Mouse (Mus musculus) embryonic facial prominence, embryonic 12.5 days (tissue): ENCODE results near the gene Rab8b. TPM values are rescaled to one million over a fixed set of nuclear protein-coding genes. Genes with fewer than 3 reads are reported as not detected.

Source experiments
- polyA plus RNA-seq: library from polyadenylated mRNA; unstranded; fragments of >200 nt; fragmentation: Nextera tagmentation; extraction: Ambion mirVana; gene quantifications from 2 replicates; pipeline ENCODE4 v1.2.1, GENCODE M21; 2016

The Rab8b gene
- polyA plus RNA-seq, 1 experiment from 2014 or later, result 23.7 TPM

Other genes starting within 250 kb of the Rab8b start
- 5.1 and 7.9 TPM in 2 replicates for gene Car12, start 206.0 kb downstream of the Rab8b start, polyA plus RNA-seq
- gene Aph1b, start 124.2 kb downstream of the Rab8b start, polyA plus RNA-seq, result 11.4 and 12.2 TPM in 2 replicates
- gene Gm10647, start 122.6 kb downstream of the Rab8b start, polyA plus RNA-seq, result 0.97 and 0.99 TPM in 2 replicates
- 2.9 and 3.1 TPM in 2 replicates for gene Aph1c, start 85.0 kb downstream of the Rab8b start, polyA plus RNA-seq
- gene Rps27l, start 26.4 kb upstream of the Rab8b start, polyA plus RNA-seq, result 620 and 633 TPM in 2 replicates
- 10.2 and 10.7 TPM in 2 replicates for gene Lactb, start 55.8 kb upstream of the Rab8b start, polyA plus RNA-seq
- 673 and 801 TPM in 2 replicates for gene Tpm1, start 129.7 kb upstream of the Rab8b start, polyA plus RNA-seq